Mouse (Mus musculus): ENCODE data around the gene Chrm4.

Gene Chrm4

GRCm38 (mm10) chr2:91963443-91963932 is 36.4 kb downstream of the Chrm4 start:
- DNase-seq (ENCODE audit: low read depth, low spot score): peak; percentile 70

- DNase-seq (ENCODE audit: low read depth, low spot score): no peak
Measured at GRCm38 (mm10) chr2:91964610-91965204, 37.7 kb downstream of the Chrm4 start.

- DNase-seq (ENCODE audit: low read depth, low spot score): no peak
Measured at GRCm38 (mm10) chr2:91965417-91965816, 38.4 kb downstream of the Chrm4 start.

- DNase-seq (ENCODE audit: low read depth, low spot score): no peak
Measured at GRCm38 (mm10) chr2:91966367-91966766, 39.3 kb downstream of the Chrm4 start.

GRCm38 (mm10) chr2:91967962-91968361 is 40.9 kb downstream of the Chrm4 start:
- DNase-seq (ENCODE audit: low read depth, low spot score): no peak

- no peak for DNase-seq (ENCODE audit: low read depth, low spot score)
Measured at GRCm38 (mm10) chr2:91971231-91972097, 44.4 kb downstream of the Chrm4 start.

- DNase-seq (ENCODE audit: low read depth, low spot score): no peak
Measured at GRCm38 (mm10) chr2:91972121-91972566, 45.1 kb downstream of the Chrm4 start.

GRCm38 (mm10) chr2:91973416-91974135 is 46.5 kb downstream of the Chrm4 start:
- DNase-seq (ENCODE audit: low read depth, low spot score): no peak

GRCm38 (mm10) chr2:91975581-91976541 is 48.8 kb downstream of the Chrm4 start, which contains the start of gene Dgkz:
TSS of gene Dgkz (minus strand) at chr2:91975864.
- DNase-seq (ENCODE audit: low read depth, low spot score): no peak

- DNase-seq (ENCODE audit: low read depth, low spot score): no peak
Measured at GRCm38 (mm10) chr2:91977960-91978359, 50.9 kb downstream of the Chrm4 start.

Measured in brain, embryonic 18.5 days (tissue).